In the genomic region with DNA sequence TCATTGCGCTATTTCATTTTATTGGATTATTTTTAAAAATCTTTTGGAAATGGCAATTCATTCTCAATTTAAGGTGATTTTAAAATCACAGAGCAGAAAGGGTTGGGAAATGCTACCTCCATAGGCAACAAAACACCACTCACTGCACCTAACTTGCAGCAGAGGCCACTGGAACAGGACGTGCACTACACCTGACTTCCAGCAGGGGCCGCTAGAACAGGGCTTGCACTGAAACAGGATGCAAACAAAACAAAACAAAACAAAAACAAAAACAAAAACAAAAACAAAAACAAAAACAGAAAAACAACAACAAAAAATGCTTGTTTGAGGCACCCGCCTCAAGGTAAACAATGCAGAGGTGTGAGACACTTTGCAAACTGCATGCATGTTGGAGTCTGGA, we compare ENCODE assay signal across 9 mouse cellular contexts.
DNase-seq lines count a peak whose midpoint lies in the region; ATAC-seq lines count a peak whose summit lies in the region.
"Had no signal": no experiment of that assay in that cellular context is flagged by ENCODE, and none has a peak within 500 bp of the region (broad histone marks: within the 10 kb centered on the region; RNA-seq: fewer than 3 reads in every experiment).

No protein-coding gene starts in this region.

- peak; percentile 53 for DNase-seq in hindbrain, embryonic 11.5 days (ENCODE audit: low spot score)
- no peak for DNase-seq in hindbrain, embryonic 14.5 days (ENCODE audit: low spot score)
- peak; percentile 12 for DNase-seq in thymus, postnatal 4 days
- DNase-seq in thymus, postnatal 25 days, result no peak
- peak; percentile 12 for DNase-seq in embryo, embryonic 9.5 days (ENCODE audit: extremely low spot score)
- peak; percentile 67 for DNase-seq in testis, postnatal 10 days (ENCODE audit: low spot score)
- DNase-seq in layer of hippocampus, postnatal 14 days (ENCODE audit: low spot score in 2 of 2), result no peak
- DNase-seq in right cerebral cortex, postnatal 14 days, result no peak

- no peak overlapping the region for H3K9ac ChIP-seq in hindbrain, embryonic 11.5 days (ENCODE audit: low read depth, low read length)
- no peak overlapping the region for H3K9ac ChIP-seq in hindbrain, embryonic 14.5 days

- ATAC-seq in hindbrain, embryonic 11.5 days (ENCODE audit: low FRiP score), result no peak
- no peak for ATAC-seq in hindbrain, embryonic 14.5 days (ENCODE audit: low FRiP score)
- ATAC-seq: inflammation-experienced regulatory T-cells, adult 6 months had no signal

- no peaks in the 10 kb centered on the region for H3K36me3 ChIP-seq in hindbrain, embryonic 11.5 days (ENCODE audit: control insufficient read depth, insufficient read depth, low read length)
- H3K36me3 ChIP-seq in hindbrain, embryonic 14.5 days (replicated peaks; ENCODE audit: control insufficient read depth, insufficient read depth), result no peaks in the 10 kb centered on the region

- H3K27me3 ChIP-seq in hindbrain, embryonic 11.5 days (ENCODE audit: control insufficient read depth, insufficient read depth, low read length), result no peaks in the 10 kb centered on the region
- H3K27me3 ChIP-seq in hindbrain, embryonic 14.5 days (ENCODE audit: control insufficient read depth, insufficient read depth, low read length), result no peaks in the 10 kb centered on the region

- H3K4me3 ChIP-seq in hindbrain, embryonic 11.5 days (ENCODE audit: low read depth, low read length), result no peak overlapping the region
- no peak overlapping the region for H3K4me3 ChIP-seq in hindbrain, embryonic 14.5 days (replicated peaks; ENCODE audit: low read length)

- 72% methylated on average over 4 of the region's 4 CpGs for WGBS in hindbrain, embryonic 11.5 days
- WGBS in hindbrain, embryonic 14.5 days, result 78% methylated on average over 4 of the region's 4 CpGs

- no peaks in the 10 kb centered on the region for H3K4me1 ChIP-seq in hindbrain, embryonic 11.5 days (replicated peaks; ENCODE audit: control insufficient read depth, insufficient read depth, low read length)
- no peaks in the 10 kb centered on the region for H3K4me1 ChIP-seq in hindbrain, embryonic 14.5 days (replicated peaks; ENCODE audit: control insufficient read depth, insufficient read depth, low read length)

- H3K4me2 ChIP-seq in hindbrain, embryonic 11.5 days (replicated peaks; ENCODE audit: low read depth, low read length), result no peak overlapping the region
- no peak overlapping the region for H3K4me2 ChIP-seq in hindbrain, embryonic 14.5 days (replicated peaks)

- no peaks in the 10 kb centered on the region for H3K9me3 ChIP-seq in hindbrain, embryonic 11.5 days (ENCODE audit: control insufficient read depth, low read length)
- no peaks in the 10 kb centered on the region for H3K9me3 ChIP-seq in hindbrain, embryonic 14.5 days (ENCODE audit: control insufficient read depth, low read length)

- no peak overlapping the region for H3K27ac ChIP-seq in hindbrain, embryonic 11.5 days (ENCODE audit: low read depth, low read length)
- H3K27ac ChIP-seq in hindbrain, embryonic 14.5 days, result no peak overlapping the region

Comparison
In these comparisons a context has a peak if more than half of its experiments do, and no peak if none do; other contexts are left out.
1. DNase-seq: peak in hindbrain, embryonic 11.5 days (single experiment), thymus, postnatal 4 days (single experiment), embryo, embryonic 9.5 days (single experiment) and testis, postnatal 10 days (single experiment); none in hindbrain, embryonic 14.5 days (single experiment), thymus, postnatal 25 days (single experiment), layer of hippocampus, postnatal 14 days (0 of 2) and right cerebral cortex, postnatal 14 days (single experiment).